Comparison of ENCODE assay signal across 11 mouse cellular contexts in genomic region chr16:90801928-90802327, GRCm38 (mm10). TPM values are rescaled to one million over a fixed set of nuclear protein-coding genes. Genes with fewer than 3 reads are reported as not detected.
DNase-seq lines count a peak whose midpoint lies in the region; ATAC-seq and TF ChIP-seq lines count a peak whose summit lies in the region.
"Had no signal": no experiment of that assay in that cellular context is flagged by ENCODE, and none has a peak within 500 bp of the region (broad histone marks: within the 10 kb centered on the region; RNA-seq: fewer than 3 reads in every experiment).

No protein-coding gene starts in this region.

- no peak for TF ChIP-seq POLR2A in lung, adult 2 months (IDR thresholded peaks at IDR 0.05; ENCODE audit: borderline replicate concordance, extremely low read depth, low read depth, low read length)
- no peak for TF ChIP-seq POLR2A in cortical plate, adult 2 months (IDR thresholded peaks at IDR 0.05; ENCODE audit: extremely low read depth, insufficient read depth, low read length)

- H3K4me3 ChIP-seq in lung, adult 2 months (replicated peaks; ENCODE audit: extremely low read depth, low read depth, low read length), result no peak overlapping the region
- no peak overlapping the region for H3K4me3 ChIP-seq in cortical plate, adult 2 months (ENCODE audit: insufficient read depth, low read length)
- H3K4me3 ChIP-seq: embryonic facial prominence, embryonic 12.5 days; megakaryocyte, embryonic 14.5 days; stomach, embryonic 15.5 days had no signal

- no peak for ATAC-seq in monocyte, adult 5-6 weeks (replicated peaks; ENCODE audit: insufficient number of reproducible peaks, low FRiP score, low TSS enrichment, poor library complexity, severe bottlenecking)

- no peaks in the 10 kb centered on the region for H3K4me1 ChIP-seq in lung, adult 2 months (ENCODE audit: control insufficient read depth, insufficient read depth, low read length)
- H3K4me1 ChIP-seq in cortical plate, adult 2 months (ENCODE audit: control insufficient read depth, insufficient read depth, low read length), result no peaks in the 10 kb centered on the region; the same call in 1 of the 2 replicates
- H3K4me1 ChIP-seq: embryonic facial prominence, embryonic 12.5 days; megakaryocyte, embryonic 14.5 days; stomach, embryonic 15.5 days had no signal

- WGBS in lung, adult 2 months, result 81% methylated on average over 3 of the region's 3 CpGs

- no peak overlapping the region for H3K27ac ChIP-seq in cortical plate, adult 2 months (ENCODE audit: insufficient read depth, low read length)
- H3K27ac ChIP-seq: embryonic facial prominence, embryonic 12.5 days; stomach, embryonic 15.5 days had no signal

- TF ChIP-seq CTCF in lung, adult 2 months (IDR thresholded peaks at IDR 0.05; ENCODE audit: insufficient read depth, low read length), result peak; percentile 44
- 0 out of 2 replicates have a peak, but pooled peaks have one; percentile 31 for TF ChIP-seq CTCF in cortical plate, adult 2 months (IDR thresholded peaks at IDR 0.05; ENCODE audit: extremely low read depth, insufficient read depth, low read length)

- peak; percentile 48 to 53 for DNase-seq in cerebellum, postnatal 10 days
- DNase-seq in cerebellum, adult 8-10 months, result no peak
- no peak for DNase-seq in lung, adult 2 months
- no peak for DNase-seq in lung, postnatal 25 days (ENCODE audit: low spot score)
- peak; percentile 30 for DNase-seq in mesoderm, embryonic 11.5 days (ENCODE audit: low read depth, low spot score)
- DNase-seq in kidney, adult 8-10 months, result no peak

RNA-seq across cellular contexts. Expression of gene Urb1, which starts 8.3 kb away (rescaled TPM):
- polyA plus RNA-seq in lung, adult 2 months (2012; rRNA removed), result 4.0 TPM in 2 replicates
- polyA plus RNA-seq in cortical plate, adult 2 months (2012; rRNA removed), result 6.8 and 6.9 TPM in 2 replicates
- total RNA-seq in monocyte, adult 5-6 weeks (2017), result 3.9 to 6.8 TPM (median 4.9 TPM) in 3 replicates

RNA-seq across cellular contexts. Expression of gene Eva1c, which starts 24.6 kb away (rescaled TPM):
- polyA plus RNA-seq in lung, adult 2 months (2012; rRNA removed), result 8.9 and 14.2 TPM in 2 replicates
- 2.2 and 3.1 TPM in 2 replicates for polyA plus RNA-seq in cortical plate, adult 2 months (2012; rRNA removed)
- not detected in 3 replicates for total RNA-seq in monocyte, adult 5-6 weeks (2017)

Comparison
In these comparisons a context has a peak if more than half of its experiments do, and no peak if none do; other contexts are left out.
1. DNase-seq: peak in cerebellum, postnatal 10 days (2 of 2) and mesoderm, embryonic 11.5 days (single experiment); none in cerebellum, adult 8-10 months (single experiment), lung, adult 2 months (single experiment), lung, postnatal 25 days (single experiment) and kidney, adult 8-10 months (0 of 2).